Mouse (Mus musculus): Measurements from ENCODE around the gene Hdgf. TPM values are rescaled to one million over a fixed set of nuclear protein-coding genes. Genes with fewer than 3 reads are reported as not detected.

Gene Hdgf
- total and polyA plus RNA-seq, 3 experiments = 578 to 1,810 (median 722) TPM

GRCm38 (mm10) chr3:87946541-87946860 lies 40.4 kb downstream of the Hdgf start:
- Histone ChIP-seq H3K27me3 (ENCODE audit: insufficient read depth, low read length) (peaks cover 41% of the 10 kb centered on the region), H3K4me1 (ENCODE audit: insufficient read depth, low read depth, low read length) (peaks cover 25% of the 10 kb centered on the region), H3K9me3 (replicated peaks) (no peaks in the 10 kb centered on the region), H3K4me3 (ENCODE audit: low read depth, low read length) (no peak overlapping the region), H3K36me3 (replicated peaks) (peaks cover 44% of the 10 kb centered on the region)
- no peak for ATAC-seq (ENCODE audit: extremely low read depth, insufficient number of reproducible peaks, low FRiP score, poor library complexity, severe bottlenecking)
- DNase-seq (ENCODE audit: low spot score) = no peak
- TF ChIP-seq CTCF (IDR thresholded peaks at IDR 0.05; ENCODE audit: low read depth, low read length) (no peak), POLR2AphosphoS5 (IDR thresholded peaks at IDR 0.05; ENCODE audit: insufficient replicate concordance, low read depth, low read length) (no peak), GATA2 (IDR thresholded peaks at IDR 0.05; ENCODE audit: borderline replicate concordance, low read depth, low read length) (no peak), TAL1 (conservative IDR thresholded peaks at IDR 0.05; ENCODE audit: low read depth, low read length) (no peak), GATA1 (IDR thresholded peaks at IDR 0.05; ENCODE audit: borderline replicate concordance, low read length) (no peak)

DNA sequence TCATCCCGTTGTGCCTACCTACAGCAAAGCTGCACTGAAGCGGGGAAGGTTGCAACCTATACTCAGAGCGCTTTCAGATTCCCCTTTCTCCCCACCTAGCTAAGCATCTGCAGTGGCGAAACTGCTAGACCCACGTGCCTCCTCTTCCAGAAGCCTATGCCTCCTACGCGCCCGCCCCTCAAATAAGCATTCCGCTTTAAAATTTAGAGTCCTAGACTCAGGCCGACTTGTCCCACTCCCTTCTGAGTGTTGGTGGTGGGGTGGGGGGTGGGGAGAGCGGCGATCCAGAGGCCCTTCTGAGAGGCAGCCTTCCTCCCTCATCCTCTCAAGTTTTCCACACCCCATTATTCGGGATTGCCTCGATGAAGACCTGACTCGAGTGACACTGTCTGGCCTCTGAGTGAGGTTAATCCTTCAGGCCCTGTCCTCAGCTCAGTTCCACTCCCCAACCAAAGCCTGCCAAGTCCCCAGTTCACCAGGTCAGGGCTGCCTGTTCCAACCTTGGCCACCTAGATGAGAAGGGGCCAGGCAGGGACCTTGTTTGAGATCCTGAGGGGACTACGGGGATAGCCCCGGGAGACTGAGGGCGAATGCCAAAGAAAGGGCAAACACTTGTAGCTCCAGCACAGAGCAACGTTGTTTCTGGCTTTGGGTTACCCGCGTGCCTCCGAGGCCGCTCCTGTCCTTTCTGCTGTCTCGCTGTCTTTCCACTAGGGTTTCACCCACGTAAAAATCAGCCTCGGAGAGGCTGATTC lies 41.1 kb downstream of the Hdgf start:
- TF ChIP-seq TAL1 (conservative IDR thresholded peaks at IDR 0.05; ENCODE audit: low read depth, low read length) (no peak), POLR2AphosphoS5 (IDR thresholded peaks at IDR 0.05; ENCODE audit: insufficient replicate concordance, low read depth, low read length) (no peak), CTCF (IDR thresholded peaks at IDR 0.05; ENCODE audit: low read depth, low read length) (no peak), GATA1 (IDR thresholded peaks at IDR 0.05; ENCODE audit: borderline replicate concordance, low read length) (no peak), GATA2 (IDR thresholded peaks at IDR 0.05; ENCODE audit: borderline replicate concordance, low read depth, low read length) (no peak)
- Histone ChIP-seq H3K4me1 (ENCODE audit: insufficient read depth, low read depth, low read length) (peaks cover 25% of the 10 kb centered on the region), H3K9me3 (replicated peaks) (no peaks in the 10 kb centered on the region), H3K27me3 (ENCODE audit: insufficient read depth, low read length) (peaks cover 48% of the 10 kb centered on the region), H3K4me3 (ENCODE audit: low read depth, low read length) (no peak overlapping the region), H3K36me3 (replicated peaks) (peaks cover 36% of the 10 kb centered on the region)
- ATAC-seq (ENCODE audit: extremely low read depth, insufficient number of reproducible peaks, low FRiP score, poor library complexity, severe bottlenecking) (no peak), DNase-seq (ENCODE audit: low spot score) (no peak)

DNA sequence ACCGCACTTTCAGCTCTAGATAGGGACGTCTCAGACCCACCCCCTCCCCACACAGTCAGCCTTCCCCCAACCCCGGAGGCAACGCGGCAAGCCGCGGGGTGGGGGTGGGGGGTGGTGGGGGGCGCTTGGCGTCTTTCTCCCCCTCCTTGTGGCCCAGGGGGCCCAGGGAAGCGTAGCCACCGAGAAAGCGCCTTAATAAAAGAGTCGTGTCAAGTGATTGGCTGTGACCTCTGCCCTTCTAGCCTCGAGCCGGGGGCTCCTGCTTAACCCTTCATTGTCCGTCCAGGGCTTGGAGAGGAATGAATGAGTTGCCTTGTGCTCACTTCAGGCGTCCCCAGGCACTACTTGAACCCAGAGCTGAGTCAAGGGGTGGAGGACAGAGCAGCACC lies 41.7 kb downstream of the Hdgf start:
- Histone ChIP-seq H3K9me3 (replicated peaks) (no peaks in the 10 kb centered on the region), H3K4me3 (ENCODE audit: low read depth, low read length) (no peak overlapping the region), H3K4me1 (ENCODE audit: insufficient read depth, low read depth, low read length) (peaks cover 25% of the 10 kb centered on the region), H3K27me3 (ENCODE audit: insufficient read depth, low read length) (peaks cover 54% of the 10 kb centered on the region), H3K36me3 (replicated peaks) (peaks cover 31% of the 10 kb centered on the region)
- ATAC-seq (ENCODE audit: extremely low read depth, insufficient number of reproducible peaks, low FRiP score, poor library complexity, severe bottlenecking) (no peak), DNase-seq (ENCODE audit: low spot score) (no peak)
- TF ChIP-seq CTCF (IDR thresholded peaks at IDR 0.05; ENCODE audit: low read depth, low read length) = no peak
- TF ChIP-seq GATA1 (IDR thresholded peaks at IDR 0.05; ENCODE audit: borderline replicate concordance, low read length) = no peak
- TF ChIP-seq GATA2 (IDR thresholded peaks at IDR 0.05; ENCODE audit: borderline replicate concordance, low read depth, low read length) = no peak
- no peak for TF ChIP-seq TAL1 (conservative IDR thresholded peaks at IDR 0.05; ENCODE audit: low read depth, low read length)
- no peak for TF ChIP-seq POLR2AphosphoS5 (IDR thresholded peaks at IDR 0.05; ENCODE audit: insufficient replicate concordance, low read depth, low read length)

- Histone ChIP-seq H3K4me1 (ENCODE audit: insufficient read depth, low read depth, low read length) (peaks cover 25% of the 10 kb centered on the region), H3K4me3 (ENCODE audit: low read depth, low read length) (no peak within 1 kb of the TSS), H3K36me3 (replicated peaks) (peaks cover 23% of the 10 kb centered on the region), H3K9me3 (replicated peaks) (no peaks in the 10 kb centered on the region), H3K27me3 (ENCODE audit: insufficient read depth, low read length) (peaks cover 62% of the 10 kb centered on the region)
- ATAC-seq (ENCODE audit: extremely low read depth, insufficient number of reproducible peaks, low FRiP score, poor library complexity, severe bottlenecking) (no peak), DNase-seq (ENCODE audit: low spot score) (no peak)
- TF ChIP-seq TAL1 (conservative IDR thresholded peaks at IDR 0.05; ENCODE audit: low read depth, low read length) (no peak), GATA2 (IDR thresholded peaks at IDR 0.05; ENCODE audit: borderline replicate concordance, low read depth, low read length) (no peak), CTCF (IDR thresholded peaks at IDR 0.05; ENCODE audit: low read depth, low read length) (no peak), POLR2AphosphoS5 (IDR thresholded peaks at IDR 0.05; ENCODE audit: insufficient replicate concordance, low read depth, low read length) (no peak), GATA1 (IDR thresholded peaks at IDR 0.05; ENCODE audit: borderline replicate concordance, low read length) (no peak)
Observed at GRCm38 (mm10) chr3:87948378-87949265, 42.5 kb downstream of the Hdgf start, which contains the start of gene Crabp2. Crabp2 (plus strand) TSS chr3:87948666.

DNA sequence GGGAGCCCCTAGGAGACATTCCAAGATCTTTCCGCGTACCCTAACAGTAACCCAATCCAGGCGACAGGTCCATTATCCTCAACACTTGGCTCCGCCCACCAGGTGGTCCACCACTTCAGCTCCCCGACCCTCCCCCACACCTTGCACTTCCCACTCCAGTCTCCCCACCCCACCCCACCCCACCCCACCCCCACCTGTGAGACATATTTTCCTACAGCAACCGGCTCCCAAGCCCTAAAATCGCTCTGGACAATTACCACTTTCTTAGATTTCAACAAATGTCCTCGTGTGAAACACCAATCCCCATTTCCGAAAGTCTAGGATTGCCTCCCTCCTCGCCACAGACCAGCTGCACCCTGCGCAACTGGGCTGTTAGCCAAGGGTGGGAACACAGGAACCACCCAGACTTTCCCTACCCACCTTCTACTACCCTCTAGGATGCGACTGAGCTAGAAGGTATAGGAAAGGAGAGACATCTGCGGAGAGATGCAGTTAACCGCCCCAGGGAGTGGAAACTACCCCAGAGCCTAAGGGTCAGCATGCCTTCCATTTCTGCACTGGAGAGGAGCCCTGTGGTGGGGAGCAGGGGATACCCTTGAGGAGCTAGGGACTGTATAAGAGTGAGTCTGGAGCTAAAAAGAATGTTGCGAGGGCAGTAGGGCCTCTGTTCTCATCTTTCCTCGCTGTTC lies 43.3 kb downstream of the Hdgf start:
- ATAC-seq (ENCODE audit: extremely low read depth, insufficient number of reproducible peaks, low FRiP score, poor library complexity, severe bottlenecking) (no peak), DNase-seq (ENCODE audit: low spot score) (no peak)
- Histone ChIP-seq H3K4me1 (ENCODE audit: insufficient read depth, low read depth, low read length) (peaks cover 25% of the 10 kb centered on the region), H3K27me3 (ENCODE audit: insufficient read depth, low read length) (peaks cover 69% of the 10 kb centered on the region), H3K4me3 (ENCODE audit: low read depth, low read length) (no peak overlapping the region), H3K9me3 (replicated peaks) (no peaks in the 10 kb centered on the region), H3K36me3 (replicated peaks) (peaks cover 15% of the 10 kb centered on the region)
- TF ChIP-seq CTCF (IDR thresholded peaks at IDR 0.05; ENCODE audit: low read depth, low read length) = no peak
- no peak for TF ChIP-seq TAL1 (conservative IDR thresholded peaks at IDR 0.05; ENCODE audit: low read depth, low read length)
- no peak for TF ChIP-seq GATA2 (IDR thresholded peaks at IDR 0.05; ENCODE audit: borderline replicate concordance, low read depth, low read length)
- no peak for TF ChIP-seq POLR2AphosphoS5 (IDR thresholded peaks at IDR 0.05; ENCODE audit: insufficient replicate concordance, low read depth, low read length)
- no peak for TF ChIP-seq GATA1 (IDR thresholded peaks at IDR 0.05; ENCODE audit: borderline replicate concordance, low read length)

All from G1E (cell line).